Mouse (Mus musculus): Measurements from ENCODE around the gene Commd6. TPM values are rescaled to one million over a fixed set of nuclear protein-coding genes. Genes with fewer than 3 reads are reported as not detected.

Gene Commd6
- 103 and 106 TPM in 2 replicates for polyA plus RNA-seq (2014; fragmentation: Nextera tagmentation; extraction: Ambion mirVana)

DNA sequence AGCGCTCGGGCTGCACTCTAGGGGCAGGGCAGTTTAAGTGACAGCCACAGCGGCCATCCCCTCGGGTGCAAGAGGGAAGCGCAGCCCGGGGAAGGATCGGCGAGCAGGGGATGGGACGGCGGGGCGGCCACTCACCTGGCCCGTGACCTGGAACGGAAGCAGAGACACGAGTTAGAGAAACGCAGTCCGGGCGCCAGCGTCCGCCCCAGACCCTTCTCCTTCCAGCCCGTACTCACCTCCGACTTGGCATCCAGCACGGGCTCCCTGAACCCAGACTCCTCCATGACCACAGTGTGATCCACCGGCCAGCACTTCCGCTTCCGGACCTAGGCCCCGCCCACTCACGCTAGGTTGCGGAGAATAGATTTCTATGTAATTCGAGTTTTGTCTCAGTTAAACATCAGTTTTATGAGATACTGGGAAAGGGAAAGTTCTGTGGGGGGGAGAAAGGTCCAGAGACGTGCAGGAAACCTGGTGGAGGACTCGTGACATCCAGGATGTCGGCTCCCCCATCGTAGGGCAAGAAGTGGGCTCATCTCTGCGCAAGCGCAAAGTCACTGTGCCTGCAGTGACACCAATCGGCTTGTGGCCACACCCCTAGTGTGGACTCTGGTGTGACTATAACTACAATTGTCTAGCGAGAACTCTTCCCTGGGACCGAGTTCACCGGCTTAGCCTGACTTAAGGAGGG, at the start of gene Commd6:
Gene Commd6, minus strand, starts transcription at position 534 of the 691 bp plus-strand sequence.
- DNase-seq (ENCODE audit: low spot score) (peak; percentile 97), ATAC-seq (replicated peaks; ENCODE audit: low FRiP score, low TSS enrichment, low read depth) (peak; percentile 97)
- peak within 1 kb of the TSS; percentile 83 for H3K27ac ChIP-seq (ENCODE audit: low read depth)
- H3K4me3 ChIP-seq (ENCODE audit: low read depth, low read length): peak within 1 kb of the TSS; percentile 85
- peaks cover 3% of the 10 kb centered on the region; the same call in 1 of the 2 replicates for H3K36me3 ChIP-seq (ENCODE audit: control insufficient read depth, insufficient read depth, low read length)
- H3K4me2 ChIP-seq (ENCODE audit: low read length): peak within 1 kb of the TSS; percentile 83
- H3K27me3 ChIP-seq (replicated peaks; ENCODE audit: control insufficient read depth, insufficient read depth, low read length): no peaks in the 10 kb centered on the region
- WGBS: 0% methylated on average over 39 of the region's 39 CpGs
- H3K9ac ChIP-seq (ENCODE audit: low read length): peak within 1 kb of the TSS; percentile 69
- no peaks in the 10 kb centered on the region; the same call in 1 of the 2 replicates for H3K4me1 ChIP-seq (replicated peaks; ENCODE audit: control insufficient read depth, insufficient read depth, low read length)
- H3K9me3 ChIP-seq (ENCODE audit: control insufficient read depth, low read length): no peaks in the 10 kb centered on the region

DNA sequence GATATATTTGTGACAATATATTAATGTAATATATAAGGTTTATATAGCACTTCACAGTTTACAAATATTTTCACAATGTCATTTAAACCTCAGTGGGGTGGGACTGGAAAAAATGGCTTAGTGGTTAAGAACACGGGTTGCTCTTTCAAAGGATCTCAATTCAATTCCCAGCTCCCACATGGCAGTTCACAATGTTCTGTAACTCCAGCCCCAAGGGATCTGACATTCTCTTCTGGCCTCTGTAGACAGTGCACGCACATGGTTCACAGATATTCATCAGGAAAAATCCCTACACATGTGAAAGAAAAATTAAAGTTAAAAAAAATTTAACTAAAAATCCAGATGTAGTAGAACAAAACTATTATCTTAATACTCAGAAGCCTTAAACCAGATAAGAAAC, 47.9 kb upstream of the Commd6 start:
- no peak for ATAC-seq (replicated peaks; ENCODE audit: low FRiP score, low TSS enrichment, low read depth)
- no peaks in the 10 kb centered on the region for H3K9me3 ChIP-seq (ENCODE audit: control insufficient read depth, low read length)
- H3K9ac ChIP-seq (ENCODE audit: low read length): no peak overlapping the region
- no peak for DNase-seq (ENCODE audit: low spot score)
- no peak overlapping the region for H3K4me2 ChIP-seq (ENCODE audit: low read length)
- H3K4me3 ChIP-seq (ENCODE audit: low read depth, low read length): no peak overlapping the region
- H3K4me1 ChIP-seq (replicated peaks; ENCODE audit: control insufficient read depth, insufficient read depth, low read length): no peaks in the 10 kb centered on the region
- H3K36me3 ChIP-seq (ENCODE audit: control insufficient read depth, insufficient read depth, low read length): peaks cover 10% of the 10 kb centered on the region; the same call in 1 of the 2 replicates
- 93% methylated on average over 2 of the region's 2 CpGs for WGBS
- no peak overlapping the region for H3K27ac ChIP-seq (ENCODE audit: low read depth)
- H3K27me3 ChIP-seq (replicated peaks; ENCODE audit: control insufficient read depth, insufficient read depth, low read length): no peaks in the 10 kb centered on the region

GRCm38 (mm10) chr14:101687696-101688095, 47.2 kb upstream of the Commd6 start:
- Histone ChIP-seq H3K27ac (ENCODE audit: low read depth) (no peak overlapping the region), H3K4me1 (replicated peaks; ENCODE audit: control insufficient read depth, insufficient read depth, low read length) (no peaks in the 10 kb centered on the region), H3K4me3 (ENCODE audit: low read depth, low read length) (no peak overlapping the region), H3K27me3 (replicated peaks; ENCODE audit: control insufficient read depth, insufficient read depth, low read length) (no peaks in the 10 kb centered on the region), H3K9ac (ENCODE audit: low read length) (no peak overlapping the region), H3K4me2 (ENCODE audit: low read length) (no peak overlapping the region), H3K9me3 (ENCODE audit: control insufficient read depth, low read length) (no peaks in the 10 kb centered on the region), H3K36me3 (ENCODE audit: control insufficient read depth, insufficient read depth, low read length) (peaks cover 10% of the 10 kb centered on the region; the same call in 1 of the 2 replicates)
- ATAC-seq (replicated peaks; ENCODE audit: low FRiP score, low TSS enrichment, low read depth) (no peak), DNase-seq (ENCODE audit: low spot score) (no peak)
- 93% methylated on average over 6 of the region's 6 CpGs for WGBS

GRCm38 (mm10) chr14:101672226-101672625, 31.7 kb upstream of the Commd6 start:
- 94% methylated on average over 1 of the region's 1 CpGs for WGBS
- Histone ChIP-seq H3K4me1 (replicated peaks; ENCODE audit: control insufficient read depth, insufficient read depth, low read length) (no peaks in the 10 kb centered on the region), H3K27me3 (replicated peaks; ENCODE audit: control insufficient read depth, insufficient read depth, low read length) (no peaks in the 10 kb centered on the region), H3K27ac (ENCODE audit: low read depth) (no peak overlapping the region), H3K9ac (ENCODE audit: low read length) (no peak overlapping the region), H3K9me3 (ENCODE audit: control insufficient read depth, low read length) (no peaks in the 10 kb centered on the region), H3K4me2 (ENCODE audit: low read length) (no peak overlapping the region), H3K36me3 (ENCODE audit: control insufficient read depth, insufficient read depth, low read length) (peaks cover 24% of the 10 kb centered on the region), H3K4me3 (ENCODE audit: low read depth, low read length) (no peak overlapping the region)
- ATAC-seq (replicated peaks; ENCODE audit: low FRiP score, low TSS enrichment, low read depth) (no peak), DNase-seq (ENCODE audit: low spot score) (no peak)

DNA sequence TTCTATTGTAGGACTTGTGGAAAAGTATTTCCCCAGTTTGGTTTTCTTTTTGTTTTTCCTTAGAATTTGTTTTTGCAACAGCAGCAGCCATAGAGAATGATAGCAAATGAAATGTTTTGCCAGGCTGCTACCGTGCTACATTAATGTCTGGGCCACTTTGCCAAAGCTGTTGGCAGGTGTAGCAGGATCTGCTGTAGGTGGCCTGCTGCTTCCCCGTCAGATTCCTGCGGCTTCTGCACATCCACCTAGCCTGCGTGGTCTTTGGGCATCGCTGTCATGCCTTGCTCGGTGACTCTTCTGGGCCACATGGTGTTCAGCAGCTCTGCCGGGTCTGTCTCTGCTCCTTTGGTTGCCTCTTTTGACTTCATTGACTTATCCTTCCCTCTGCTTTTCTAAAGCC, 28.1 kb upstream of the Commd6 start:
- 92% methylated on average over 7 of the region's 7 CpGs for WGBS
- Histone ChIP-seq H3K27ac (ENCODE audit: low read depth) (no peak overlapping the region), H3K27me3 (replicated peaks; ENCODE audit: control insufficient read depth, insufficient read depth, low read length) (no peaks in the 10 kb centered on the region), H3K9me3 (ENCODE audit: control insufficient read depth, low read length) (no peaks in the 10 kb centered on the region), H3K36me3 (ENCODE audit: control insufficient read depth, insufficient read depth, low read length) (peaks cover 27% of the 10 kb centered on the region), H3K9ac (ENCODE audit: low read length) (no peak overlapping the region), H3K4me1 (replicated peaks; ENCODE audit: control insufficient read depth, insufficient read depth, low read length) (no peaks in the 10 kb centered on the region), H3K4me2 (ENCODE audit: low read length) (no peak overlapping the region), H3K4me3 (ENCODE audit: low read depth, low read length) (no peak overlapping the region)
- DNase-seq (ENCODE audit: low spot score) (no peak), ATAC-seq (replicated peaks; ENCODE audit: low FRiP score, low TSS enrichment, low read depth) (no peak)

DNA sequence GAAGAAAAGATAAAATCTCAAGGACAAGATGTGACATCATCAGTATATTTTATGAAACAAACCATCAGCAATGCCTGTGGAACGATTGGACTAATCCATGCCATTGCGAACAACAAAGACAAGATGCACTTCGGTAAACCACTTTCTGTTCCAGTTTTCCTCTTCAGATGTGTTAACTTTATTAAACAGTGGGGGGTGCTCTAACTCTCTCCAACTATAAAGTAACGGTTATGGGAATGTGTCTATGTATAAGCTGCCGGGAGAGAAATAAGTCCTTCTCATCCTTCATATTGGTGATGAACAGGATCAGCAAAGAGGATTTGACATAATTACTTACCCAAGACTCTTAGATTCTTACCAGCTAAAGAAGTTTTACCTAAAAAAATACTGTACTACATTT, 26.1 kb upstream of the Commd6 start:
- Histone ChIP-seq H3K27ac (ENCODE audit: low read depth) (no peak overlapping the region), H3K27me3 (replicated peaks; ENCODE audit: control insufficient read depth, insufficient read depth, low read length) (no peaks in the 10 kb centered on the region), H3K9ac (ENCODE audit: low read length) (no peak overlapping the region), H3K9me3 (ENCODE audit: control insufficient read depth, low read length) (no peaks in the 10 kb centered on the region), H3K4me1 (replicated peaks; ENCODE audit: control insufficient read depth, insufficient read depth, low read length) (no peaks in the 10 kb centered on the region), H3K4me2 (ENCODE audit: low read length) (no peak overlapping the region), H3K36me3 (ENCODE audit: control insufficient read depth, insufficient read depth, low read length) (peaks cover 26% of the 10 kb centered on the region), H3K4me3 (ENCODE audit: low read depth, low read length) (no peak overlapping the region)
- no peak for ATAC-seq (replicated peaks; ENCODE audit: low FRiP score, low TSS enrichment, low read depth)
- WGBS: 82% methylated on average over 5 of the region's 5 CpGs
- no peak for DNase-seq (ENCODE audit: low spot score)

GRCm38 (mm10) chr14:101666056-101666455, 25.6 kb upstream of the Commd6 start:
- ATAC-seq (replicated peaks; ENCODE audit: low FRiP score, low TSS enrichment, low read depth): no peak
- WGBS: 76% methylated on average over 7 of the region's 7 CpGs
- DNase-seq (ENCODE audit: low spot score): no peak

GRCm38 (mm10) chr14:101664274-101664673, 23.8 kb upstream of the Commd6 start:
- no peak overlapping the region for H3K4me3 ChIP-seq (ENCODE audit: low read depth, low read length)
- 83% methylated on average over 3 of the region's 3 CpGs for WGBS

More at GRCm38 (mm10) chr14:101666056-101666455, 25.6 kb upstream of the Commd6 start:
- Histone ChIP-seq H3K4me1 (replicated peaks; ENCODE audit: control insufficient read depth, insufficient read depth, low read length) (no peaks in the 10 kb centered on the region), H3K27ac (ENCODE audit: low read depth) (no peak overlapping the region), H3K4me2 (ENCODE audit: low read length) (no peak overlapping the region), H3K36me3 (ENCODE audit: control insufficient read depth, insufficient read depth, low read length) (peaks cover 27% of the 10 kb centered on the region), H3K27me3 (replicated peaks; ENCODE audit: control insufficient read depth, insufficient read depth, low read length) (no peaks in the 10 kb centered on the region), H3K4me3 (ENCODE audit: low read depth, low read length) (no peak overlapping the region), H3K9ac (ENCODE audit: low read length) (no peak overlapping the region), H3K9me3 (ENCODE audit: control insufficient read depth, low read length) (no peaks in the 10 kb centered on the region)

More at GRCm38 (mm10) chr14:101664274-101664673, 23.8 kb upstream of the Commd6 start:
- no peak for ATAC-seq (replicated peaks; ENCODE audit: low FRiP score, low TSS enrichment, low read depth)
- Histone ChIP-seq H3K9ac (ENCODE audit: low read length) (no peak overlapping the region), H3K4me1 (replicated peaks; ENCODE audit: control insufficient read depth, insufficient read depth, low read length) (no peaks in the 10 kb centered on the region), H3K9me3 (ENCODE audit: control insufficient read depth, low read length) (no peaks in the 10 kb centered on the region), H3K4me2 (ENCODE audit: low read length) (no peak overlapping the region), H3K27ac (ENCODE audit: low read depth) (no peak overlapping the region), H3K36me3 (ENCODE audit: control insufficient read depth, insufficient read depth, low read length) (peaks cover 18% of the 10 kb centered on the region), H3K27me3 (replicated peaks; ENCODE audit: control insufficient read depth, insufficient read depth, low read length) (no peaks in the 10 kb centered on the region)
- no peak for DNase-seq (ENCODE audit: low spot score)

All from intestine, embryonic 14.5 days (tissue).